Mouse (Mus musculus) lung, embryonic 15.5 days (tissue): Measurements from ENCODE around the gene Acad12. TPM values are rescaled to one million over a fixed set of nuclear protein-coding genes. Genes with fewer than 3 reads are reported as not detected.

Experiments used
- ATAC-seq: fragments of 200-750 bp; cut with Nextera tagmentation; 2 replicates; pipeline ENCODE4 v1.8.0; 2017; ENCODE audit warnings: moderate number of reproducible peaks, borderline replicate concordance; ENCODE audit not compliant: low FRiP score, low TSS enrichment; ENCODE audit errors: extremely low read depth
- H3K27ac ChIP-seq: fragments of 300-500 bp; sonication (generic); 2 replicates; pipeline ENCODE4 v1.5.1; 2015; ENCODE audit warnings: moderate library complexity, mild to moderate bottlenecking, inconsistent platforms
- H3K27me3 ChIP-seq: fragments of 300-500 bp; sonication (generic); 2 replicates; pipeline ENCODE4 v1.6.1; 2015; ENCODE audit warnings: inconsistent platforms
- H3K36me3 ChIP-seq: fragments of 300-500 bp; sonication (generic); 2 replicates; pipeline ENCODE4 v1.6.1; 2015; ENCODE audit warnings: inconsistent platforms
- H3K4me1 ChIP-seq: fragments of 300-500 bp; sonication (generic); 2 replicates; pipeline ENCODE4 v1.6.1; 2015; ENCODE audit warnings: inconsistent platforms
- H3K4me2 ChIP-seq: fragments of 300-500 bp; sonication (generic); 2 replicates; pipeline ENCODE4 v1.6.1; 2015; ENCODE audit warnings: inconsistent platforms, mild to moderate bottlenecking, moderate library complexity
- H3K4me3 ChIP-seq: fragments of 300-500 bp; sonication (generic); 2 replicates; pipeline ENCODE4 v1.5.1; 2015; ENCODE audit warnings: mild to moderate bottlenecking, inconsistent platforms
- H3K9ac ChIP-seq: fragments of 300-500 bp; sonication (generic); 2 replicates; pipeline ENCODE4 v1.6.1; 2015; ENCODE audit warnings: inconsistent platforms
- H3K9me3 ChIP-seq: fragments of 300-500 bp; sonication (generic); 2 replicates; pipeline ENCODE4 v1.6.1; 2016; ENCODE audit warnings: inconsistent platforms
- WGBS: fragments of 180-500 bp; shearing (Covaris S2); methylation state at CpG from one replicate; pipeline ENCODE4 v1.1.7; 2015; 5-methylcytosine and 5-hydroxymethylcytosine counted together
- polyA plus RNA-seq: library from polyadenylated mRNA; unstranded; fragments of >200 nt; fragmentation: Nextera tagmentation; extraction: Ambion mirVana; gene quantifications from 2 replicates; pipeline ENCODE4 v1.2.1, GENCODE M21; 2015

Acad12 gene
- polyA plus RNA-seq, 1 experiment from 2014 or later = 2.5 TPM

- peaks cover 18% of the 10 kb centered on the region for H3K4me1 ChIP-seq
- H3K4me3 ChIP-seq = no peak overlapping the region
- no peaks in the 10 kb centered on the region for H3K9me3 ChIP-seq
- 83% methylated on average over 13 of the region's 13 CpGs for WGBS
- no peak overlapping the region for H3K4me2 ChIP-seq
- no peak overlapping the region for H3K27ac ChIP-seq
- no peaks in the 10 kb centered on the region for H3K27me3 ChIP-seq
- peaks cover 50% of the 10 kb centered on the region for H3K36me3 ChIP-seq
- no peak for ATAC-seq
- H3K9ac ChIP-seq = no peak overlapping the region
Measured at GRCm38 (mm10) chr5:121574145-121574544, 44.6 kb downstream of the Acad12 start.

GRCm38 (mm10) chr5:121570787-121571186, 48.0 kb downstream of the Acad12 start:
- peak overlapping the region; percentile 81 for H3K27ac ChIP-seq

GRCm38 (mm10) chr5:121569881-121570420, 48.8 kb downstream of the Acad12 start:
- WGBS = 44% methylated on average over 9 of the region's 9 CpGs
- H3K36me3 ChIP-seq = peaks cover 23% of the 10 kb centered on the region
- H3K27ac ChIP-seq = peak overlapping the region; percentile 81
- H3K27me3 ChIP-seq = no peaks in the 10 kb centered on the region
- peak overlapping the region; percentile 17 for H3K4me2 ChIP-seq
- ATAC-seq = peak; percentile 60; the same call in 1 of the 2 replicates
- H3K4me1 ChIP-seq = peaks cover 18% of the 10 kb centered on the region
- no peaks in the 10 kb centered on the region for H3K9me3 ChIP-seq
- H3K9ac ChIP-seq = no peak overlapping the region
- no peak overlapping the region for H3K4me3 ChIP-seq

More at GRCm38 (mm10) chr5:121570787-121571186, 48.0 kb downstream of the Acad12 start:
- Histone ChIP-seq H3K27me3 (no peaks in the 10 kb centered on the region), H3K36me3 (peaks cover 31% of the 10 kb centered on the region), H3K9ac (no peak overlapping the region), H3K4me3 (no peak overlapping the region), H3K4me2 (peak overlapping the region; percentile 17; the same call in 1 of the 2 replicates), H3K9me3 (no peaks in the 10 kb centered on the region), H3K4me1 (peaks cover 18% of the 10 kb centered on the region)
- 21% methylated on average over 1 of the region's 1 CpGs for WGBS
- ATAC-seq = 0 out of 2 replicates have a peak, but pooled peaks have one; percentile 41

- ATAC-seq = no peak
- H3K27me3 ChIP-seq = no peaks in the 10 kb centered on the region
- H3K4me2 ChIP-seq = no peak overlapping the region
- H3K9me3 ChIP-seq = no peaks in the 10 kb centered on the region
- H3K9ac ChIP-seq = no peak overlapping the region
- no peak overlapping the region for H3K27ac ChIP-seq
- no peak overlapping the region for H3K4me3 ChIP-seq
- peaks cover 10% of the 10 kb centered on the region; the same call in 1 of the 2 replicates for H3K36me3 ChIP-seq
- WGBS = 83% methylated on average over 16 of the region's 16 CpGs
- H3K4me1 ChIP-seq = peaks cover 18% of the 10 kb centered on the region
Measured at GRCm38 (mm10) chr5:121566035-121566681, 52.6 kb downstream of the Acad12 start.

GRCm38 (mm10) chr5:121564468-121564895, 54.3 kb downstream of the Acad12 start:
- 5% methylated on average over 11 of the region's 11 CpGs for WGBS
- H3K9ac ChIP-seq = peak overlapping the region; percentile 34

GRCm38 (mm10) chr5:121562436-121562835, 56.3 kb downstream of the Acad12 start:
- Histone ChIP-seq H3K36me3 (no peaks in the 10 kb centered on the region), H3K27me3 (no peaks in the 10 kb centered on the region), H3K9me3 (no peaks in the 10 kb centered on the region), H3K4me3 (no peak overlapping the region), H3K4me1 (peaks cover 6% of the 10 kb centered on the region; the same call in 1 of the 2 replicates), H3K9ac (no peak overlapping the region), H3K27ac (no peak overlapping the region), H3K4me2 (no peak overlapping the region)
- ATAC-seq = no peak
- 79% methylated on average over 3 of the region's 3 CpGs for WGBS

More at GRCm38 (mm10) chr5:121564468-121564895, 54.3 kb downstream of the Acad12 start:
- Histone ChIP-seq H3K36me3 (peaks cover 6% of the 10 kb centered on the region; the same call in 1 of the 2 replicates), H3K27ac (no peak overlapping the region), H3K4me2 (peak overlapping the region; percentile 56), H3K4me1 (peaks cover 6% of the 10 kb centered on the region; the same call in 1 of the 2 replicates), H3K4me3 (peak overlapping the region; percentile 25), H3K9me3 (no peaks in the 10 kb centered on the region), H3K27me3 (no peaks in the 10 kb centered on the region)
- no peak; the same call in 1 of the 2 replicates for ATAC-seq

GRCm38 (mm10) chr5:121549196-121549595, 69.5 kb downstream of the Acad12 start:
- Histone ChIP-seq H3K27ac (no peak overlapping the region), H3K27me3 (no peaks in the 10 kb centered on the region), H3K4me2 (no peak overlapping the region), H3K4me3 (no peak overlapping the region), H3K4me1 (peaks cover 13% of the 10 kb centered on the region), H3K9ac (no peak overlapping the region), H3K36me3 (no peaks in the 10 kb centered on the region), H3K9me3 (no peaks in the 10 kb centered on the region)
- no peak for ATAC-seq
- 85% methylated on average over 7 of the region's 7 CpGs for WGBS

- WGBS = 90% methylated on average over 3 of the region's 3 CpGs
- H3K4me2 ChIP-seq = no peak overlapping the region
- H3K27me3 ChIP-seq = no peaks in the 10 kb centered on the region
- H3K9me3 ChIP-seq = no peaks in the 10 kb centered on the region
- ATAC-seq = no peak
- no peak overlapping the region for H3K9ac ChIP-seq
- no peak overlapping the region for H3K27ac ChIP-seq
- H3K36me3 ChIP-seq = no peaks in the 10 kb centered on the region
- H3K4me1 ChIP-seq = peaks cover 19% of the 10 kb centered on the region
- no peak overlapping the region for H3K4me3 ChIP-seq
Measured at GRCm38 (mm10) chr5:121547084-121547483, 71.7 kb downstream of the Acad12 start.

Other genes with a start within 250 kb of the Acad12 start
- gene Trafd1, start 233.3 kb downstream of the Acad12 start, polyA plus RNA-seq = 75.3 and 77.6 TPM in 2 replicates
- gene Naa25, start 221.0 kb downstream of the Acad12 start, polyA plus RNA-seq = 38.0 and 39.4 TPM in 2 replicates
- 1.8 and 2.3 TPM in 2 replicates for gene Tmem116, start 167.0 kb downstream of the Acad12 start, polyA plus RNA-seq
- gene Erp29, start 166.4 kb downstream of the Acad12 start, polyA plus RNA-seq = 146 and 149 TPM in 2 replicates
- gene Adam1b, start 115.5 kb downstream of the Acad12 start, polyA plus RNA-seq = not detected in 2 replicates
- 1.1 and 1.5 TPM in 2 replicates for gene Adam1a, start 73.5 kb downstream of the Acad12 start, polyA plus RNA-seq
- not detected in 2 replicates for gene Gm42878, start 73.5 kb downstream of the Acad12 start, polyA plus RNA-seq
- gene Mapkapk5, start 73.0 kb downstream of the Acad12 start, polyA plus RNA-seq = 48.2 and 49.2 TPM in 2 replicates
- gene Aldh2, start 25.1 kb downstream of the Acad12 start, polyA plus RNA-seq = 319 and 330 TPM in 2 replicates
- gene Acad10, start 41.6 kb upstream of the Acad12 start, polyA plus RNA-seq = 2.8 and 3.0 TPM in 2 replicates
- 38.4 and 41.4 TPM in 2 replicates for gene Brap, start 41.6 kb upstream of the Acad12 start, polyA plus RNA-seq
- gene Atxn2, start 92.4 kb upstream of the Acad12 start, polyA plus RNA-seq = 54.2 and 60.8 TPM in 2 replicates
- gene Sh2b3, start 218.7 kb upstream of the Acad12 start, polyA plus RNA-seq = 20.5 and 21.2 TPM in 2 replicates
- gene Pheta1, start 230.0 kb upstream of the Acad12 start, polyA plus RNA-seq = 27.2 and 27.5 TPM in 2 replicates